Mouse (Mus musculus): ENCODE data around the gene Pi4k2a. TPM values are rescaled to one million over a fixed set of nuclear protein-coding genes. Genes with fewer than 3 reads are reported as not detected.
"Not testable (repeated sequence)": the region's sequence is repeated elsewhere in the genome, so short reads cannot be mapped to it uniquely, and the experiment has no call there.

The Pi4k2a gene
- total RNA-seq, 2 experiments from 2014 or later: 18.4 to 19.0 TPM

DNA sequence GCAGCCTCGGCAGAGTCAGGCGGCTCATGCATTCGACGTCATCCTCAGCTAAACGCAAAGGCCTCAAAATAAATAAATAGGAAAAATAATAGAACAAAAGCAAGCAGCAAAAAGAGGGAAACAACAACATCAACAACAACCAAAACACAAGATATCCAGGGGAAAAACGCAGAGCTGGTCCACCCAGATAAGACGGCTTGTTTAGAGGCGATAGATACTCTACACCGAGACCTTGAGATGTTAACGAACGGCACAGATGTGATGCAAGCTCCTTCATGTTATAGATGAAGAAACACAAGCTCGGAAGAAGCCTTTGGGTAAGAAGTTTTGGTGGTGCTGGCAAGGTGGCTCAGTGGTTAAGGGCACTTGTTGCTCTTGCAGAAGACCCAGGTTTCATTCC, 11.3 kb upstream of the Pi4k2a start:
- DNase-seq (ENCODE audit: low spot score): no peak
- intact Hi-C loops (cut with DNase I): loop anchor here (5.0 kb wide), 1 partner anchor 92 kb away; no protein-coding TSS in a partner anchor

DNA sequence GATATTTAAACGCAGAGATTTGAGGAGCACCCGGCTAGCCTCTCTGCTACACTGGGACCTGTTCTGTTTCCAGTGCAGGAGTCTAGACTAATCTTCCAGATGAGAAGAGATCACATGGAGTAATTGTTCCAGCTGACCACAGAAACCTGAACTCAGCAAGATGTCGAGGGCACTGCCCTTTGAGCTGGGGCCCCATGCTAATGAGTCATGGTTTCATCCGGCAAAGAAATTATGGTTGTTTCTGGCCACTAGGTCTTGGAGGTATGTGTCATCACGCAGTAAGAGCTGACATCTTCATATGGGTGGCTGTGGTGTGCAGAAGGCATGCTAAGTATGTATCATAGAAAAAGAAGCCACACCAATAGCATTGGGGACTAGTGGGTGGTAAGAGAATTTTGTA, 10.3 kb upstream of the Pi4k2a start:
- no peak for DNase-seq (ENCODE audit: low spot score)
- intact Hi-C loops (cut with DNase I): loop anchor here (5.0 kb wide), 1 partner anchor 93 kb away; no protein-coding TSS in a partner anchor

DNA sequence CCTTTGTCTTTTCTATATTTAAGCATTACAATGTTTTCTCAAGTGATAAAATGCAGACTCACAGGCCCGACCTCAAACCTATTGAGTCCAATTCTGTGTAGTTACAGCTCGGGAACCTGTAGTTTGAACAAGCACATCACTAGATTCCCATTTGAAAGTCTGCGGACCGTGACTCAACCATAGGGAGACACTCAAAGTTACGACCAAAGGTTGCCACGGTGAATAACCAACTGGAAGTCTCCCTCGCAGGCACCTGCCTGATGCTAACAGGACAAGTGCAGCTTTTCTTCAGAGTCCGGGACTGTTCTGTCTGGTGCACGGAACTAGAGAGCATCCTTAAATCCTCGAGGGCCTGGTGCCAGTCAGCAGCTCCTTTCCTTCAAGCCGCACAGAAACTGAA, 9.8 kb upstream of the Pi4k2a start:
- DNase-seq (ENCODE audit: low spot score): no peak
- intact Hi-C loops (cut with DNase I): no loop called here

DNA sequence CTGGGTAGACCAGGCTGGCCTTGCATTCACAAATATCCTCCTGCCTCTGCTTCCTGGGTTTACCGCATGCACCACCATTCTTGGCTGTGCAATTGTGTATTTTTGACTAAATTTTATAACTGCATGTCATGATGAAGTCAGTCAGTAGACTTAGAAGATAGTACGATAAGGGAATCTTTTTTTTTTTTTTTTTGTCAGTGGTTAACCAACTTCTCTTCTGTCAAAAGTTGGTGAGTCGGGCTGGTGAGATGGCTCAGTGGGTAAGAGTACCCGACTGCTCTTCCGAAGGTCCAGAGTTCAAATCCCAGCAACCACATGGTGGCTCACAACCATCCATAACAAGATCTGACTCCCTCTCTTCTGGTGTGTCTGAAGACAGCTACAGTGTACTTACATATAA, 8.7 kb upstream of the Pi4k2a start:
- intact Hi-C loops (cut with DNase I); DNase-seq (ENCODE audit: low spot score): not testable (repeated sequence)

DNA sequence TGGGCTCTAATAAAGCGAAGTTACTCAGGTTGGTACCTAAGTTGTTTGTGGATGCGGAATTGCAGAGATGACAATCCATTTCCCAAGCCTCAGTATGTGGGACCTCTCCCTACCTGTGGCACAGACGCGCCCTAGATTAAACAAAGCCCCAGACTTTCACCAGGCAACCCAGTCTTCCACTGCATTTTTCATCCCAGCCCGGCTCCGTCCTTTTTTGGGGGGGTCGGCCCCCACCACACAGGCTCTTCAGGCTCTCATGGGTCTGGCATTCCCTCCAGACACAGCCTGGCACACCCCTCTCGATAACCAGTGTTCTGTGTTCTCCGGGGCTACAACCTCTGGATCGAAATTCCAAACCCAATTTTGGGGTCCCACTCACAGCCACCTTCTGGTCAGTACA, 4.6 kb upstream of the Pi4k2a start:
- DNase-seq (ENCODE audit: low spot score): no peak
- intact Hi-C loops (cut with DNase I): no loop called here

DNA sequence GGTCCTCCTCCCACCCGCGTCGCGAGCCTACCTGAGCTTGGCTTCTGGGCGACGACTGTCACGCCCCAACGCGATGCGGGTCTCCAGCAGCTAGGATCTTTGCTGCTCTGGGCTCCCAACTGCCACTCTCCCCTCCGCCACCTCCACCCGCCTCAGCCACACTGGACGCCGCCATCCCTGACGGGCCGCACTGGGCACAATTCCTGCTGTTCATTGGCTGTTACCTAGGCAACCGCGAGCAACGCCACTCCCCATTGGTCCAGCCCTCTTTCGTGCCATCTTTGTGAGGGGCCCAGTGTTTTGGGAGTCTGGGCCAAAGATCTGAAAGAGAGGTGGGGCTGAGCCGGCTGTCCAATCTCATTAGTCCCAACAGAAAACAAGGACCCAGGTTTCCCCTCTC, 4.1 kb upstream of the Pi4k2a start, which contains the start of gene Morn4:
Gene Morn4 (minus strand): TSS at position 192 of the 400 bp plus-strand sequence.
- intact Hi-C loops (cut with DNase I): no loop called here
- DNase-seq (ENCODE audit: low spot score): peak; percentile 57

DNA sequence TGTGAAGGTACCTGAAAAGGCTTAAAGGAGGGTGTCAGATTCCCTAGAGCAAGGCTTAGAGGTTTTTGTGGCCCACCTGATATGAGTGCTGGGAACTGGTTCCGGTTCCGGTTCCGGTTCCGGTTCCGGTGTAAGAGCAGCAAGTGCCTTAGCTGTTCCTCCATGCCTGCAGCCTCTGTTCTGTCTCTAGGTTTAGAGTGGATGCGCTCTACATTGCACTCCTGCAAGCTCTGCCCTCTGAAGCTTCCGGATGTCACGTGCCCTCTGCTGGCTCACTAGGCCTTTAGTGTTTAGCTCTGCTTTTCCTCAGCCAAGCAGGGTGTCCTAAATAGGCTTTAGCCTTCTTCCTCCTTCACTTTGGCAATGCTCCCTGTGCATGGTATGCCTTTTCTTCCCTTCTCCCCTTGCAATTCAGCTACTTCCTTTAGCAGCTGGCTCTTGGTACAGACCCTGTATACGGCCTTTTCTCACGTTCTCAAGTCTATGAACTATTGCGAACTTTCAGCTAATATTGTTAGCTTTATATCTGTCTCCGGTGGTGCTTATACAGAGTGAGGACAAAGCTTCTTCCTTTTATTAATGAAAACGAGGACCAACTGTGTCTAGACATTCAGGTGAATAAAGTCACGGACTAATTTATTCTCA, 1.0 kb upstream of the Pi4k2a start:
- intact Hi-C loops (cut with DNase I): no loop called here
- DNase-seq (ENCODE audit: low spot score): peak; percentile 33

DNA sequence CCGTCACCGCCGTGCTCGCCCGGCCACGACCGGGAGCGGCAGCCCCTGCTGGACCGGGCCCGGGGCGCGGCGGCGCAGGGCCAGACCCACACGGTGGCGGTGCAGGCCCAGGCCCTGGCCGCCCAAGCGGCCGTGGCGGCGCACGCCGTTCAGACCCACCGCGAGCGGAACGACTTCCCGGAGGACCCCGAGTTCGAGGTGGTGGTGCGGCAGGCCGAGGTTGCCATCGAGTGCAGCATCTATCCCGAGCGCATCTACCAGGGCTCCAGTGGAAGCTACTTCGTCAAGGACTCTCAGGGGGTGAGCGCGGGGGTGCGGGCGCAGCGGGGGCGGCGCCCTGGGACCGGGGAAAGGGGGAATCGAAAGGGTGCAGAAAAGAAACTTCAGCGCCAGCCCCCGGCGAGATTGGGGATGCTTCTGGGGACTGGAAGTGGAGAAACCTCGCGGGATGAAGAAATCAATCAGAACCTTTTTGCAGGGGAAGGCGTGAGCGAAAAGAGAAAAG, 419 bp downstream of the Pi4k2a start:
- DNase-seq (ENCODE audit: low spot score): no peak
- intact Hi-C loops (cut with DNase I): loop anchor here (2.0 kb wide), 1 partner anchor 38 kb away; the partner anchor contains the start of gene Avpi1

DNA sequence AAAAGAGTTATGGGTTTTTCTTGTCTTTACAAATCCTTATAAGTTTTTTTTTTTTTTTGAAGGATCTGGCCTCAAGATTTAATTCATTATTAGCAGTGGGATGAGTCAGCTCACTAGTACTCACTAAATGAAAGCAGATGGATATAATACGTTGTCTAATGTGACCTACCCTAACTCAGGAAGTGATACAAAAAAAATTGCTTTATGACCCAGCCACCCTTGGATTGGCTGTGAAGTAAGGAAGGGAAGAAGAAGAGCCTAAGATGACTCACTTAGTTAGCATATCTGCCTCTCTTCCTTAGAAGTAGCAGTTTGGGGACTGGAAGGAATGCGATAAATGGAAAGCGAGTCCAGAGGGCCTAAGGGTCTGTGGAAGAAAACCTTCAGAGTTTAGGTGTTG, 9.1 kb downstream of the Pi4k2a start:
- no peak for DNase-seq (ENCODE audit: low spot score)
- intact Hi-C loops (cut with DNase I): no loop called here

DNA sequence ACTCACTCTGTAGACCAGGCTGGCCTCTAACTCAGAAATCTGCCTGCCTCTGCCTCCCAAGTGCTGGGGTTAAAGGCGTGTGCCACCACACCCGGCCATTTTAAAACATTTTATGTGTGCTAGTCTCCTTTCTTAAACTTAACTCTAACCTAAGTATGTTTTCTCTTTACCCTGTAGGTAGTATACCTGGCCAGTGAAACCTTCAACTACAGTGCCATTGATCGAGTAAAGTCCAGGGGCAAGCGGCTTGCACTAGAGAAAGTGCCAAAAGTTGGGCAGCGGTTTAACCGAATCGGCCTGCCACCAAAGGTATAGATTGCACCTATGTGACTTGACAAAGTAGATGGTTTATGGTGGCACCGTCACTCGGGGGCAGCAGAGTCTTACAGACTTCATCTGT, 14.4 kb downstream of the Pi4k2a start:
- no peak for DNase-seq (ENCODE audit: low spot score)
- intact Hi-C loops (cut with DNase I): no loop called here

DNA sequence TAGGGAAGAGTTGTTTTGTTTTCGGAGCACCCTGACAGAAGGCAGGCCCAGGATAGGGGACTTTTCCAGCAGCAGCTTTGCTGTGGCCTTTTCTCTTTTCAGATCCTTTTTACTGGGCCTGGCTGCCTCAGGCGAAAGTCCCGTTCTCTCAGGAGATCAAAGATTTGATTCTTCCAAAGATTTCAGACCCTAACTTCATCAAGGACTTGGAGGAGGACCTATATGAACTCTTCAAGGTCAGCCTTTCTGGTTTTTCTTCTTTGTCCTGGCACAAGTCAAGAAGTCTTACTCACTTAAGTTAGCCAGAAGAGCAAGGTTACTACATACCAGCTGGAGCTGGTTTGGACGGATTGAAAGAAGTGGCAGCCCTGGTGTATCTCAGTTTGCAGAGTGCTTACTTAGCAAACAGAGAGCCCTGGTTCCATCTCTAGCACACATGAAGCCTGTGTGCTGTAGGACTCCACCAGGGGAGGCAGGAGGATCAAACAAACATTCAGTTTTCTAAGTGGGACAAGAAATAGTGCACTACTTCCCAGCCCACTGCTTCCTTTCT, 25.6 kb downstream of the Pi4k2a start:
- intact Hi-C loops (cut with DNase I): no loop called here
- DNase-seq (ENCODE audit: low spot score): no peak

DNA sequence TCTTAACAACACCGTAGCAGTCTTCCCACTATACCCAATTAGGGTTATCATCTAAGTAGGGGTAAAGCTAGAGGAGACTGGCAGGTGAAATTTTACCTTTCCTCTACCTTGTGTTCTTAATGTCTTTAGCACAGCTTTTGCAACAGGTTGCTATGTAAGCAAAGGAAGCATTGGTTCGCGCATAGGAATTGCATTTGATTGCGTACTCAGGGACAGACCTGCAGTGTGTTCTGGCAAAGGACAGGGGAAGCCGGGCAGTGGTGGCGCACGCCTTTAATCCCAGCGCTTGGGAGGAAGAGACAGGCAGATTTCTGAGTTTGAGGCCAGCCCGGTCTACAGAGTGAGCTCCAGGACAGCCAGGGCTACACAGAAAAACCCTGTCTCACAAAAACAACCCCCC, 27.9 kb downstream of the Pi4k2a start:
- DNase-seq (ENCODE audit: low spot score): no peak
- intact Hi-C loops (cut with DNase I): no loop called here

DNA sequence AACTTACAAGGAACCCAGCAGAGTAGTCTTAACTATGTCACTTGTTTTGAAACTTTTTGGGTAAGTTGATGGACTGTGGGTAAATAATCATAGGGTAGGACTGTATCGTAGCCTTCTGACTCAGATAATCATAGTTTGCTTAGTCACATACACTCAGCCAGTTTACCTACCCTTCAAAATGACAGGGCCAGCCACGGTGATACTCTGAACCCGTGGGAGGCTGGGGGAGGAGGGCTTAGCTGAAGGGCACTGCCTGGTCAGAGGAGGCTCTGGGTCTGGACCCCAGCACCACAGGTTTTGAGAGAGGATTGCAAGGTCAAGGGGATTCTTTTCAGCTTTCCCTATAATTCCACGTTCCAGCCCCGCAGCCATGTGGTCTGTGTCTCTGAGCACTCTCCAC, 28.3 kb downstream of the Pi4k2a start:
- DNase-seq (ENCODE audit: low spot score): no peak
- intact Hi-C loops (cut with DNase I): no loop called here

DNA sequence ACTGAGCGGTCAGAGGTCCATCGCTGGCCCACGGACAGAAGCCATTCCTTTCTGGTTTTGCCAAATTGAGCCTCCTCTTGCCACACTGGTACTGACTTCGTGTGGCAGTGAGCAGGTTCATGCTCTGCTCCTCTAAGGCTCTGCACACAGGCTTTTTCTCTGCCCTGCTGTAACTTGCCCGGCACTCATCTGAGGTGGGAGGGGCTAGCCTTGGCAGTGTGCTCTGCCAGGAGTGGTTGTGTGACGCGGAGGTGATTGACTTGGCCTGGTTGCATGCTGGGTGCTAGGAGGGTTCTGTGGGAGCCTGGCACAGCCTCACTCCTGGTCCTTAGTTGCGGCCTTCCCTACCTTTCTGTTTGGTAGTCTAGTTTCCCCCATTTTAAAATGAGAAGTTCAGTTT, 30.2 kb downstream of the Pi4k2a start:
- intact Hi-C loops (cut with DNase I): no loop called here

DNA sequence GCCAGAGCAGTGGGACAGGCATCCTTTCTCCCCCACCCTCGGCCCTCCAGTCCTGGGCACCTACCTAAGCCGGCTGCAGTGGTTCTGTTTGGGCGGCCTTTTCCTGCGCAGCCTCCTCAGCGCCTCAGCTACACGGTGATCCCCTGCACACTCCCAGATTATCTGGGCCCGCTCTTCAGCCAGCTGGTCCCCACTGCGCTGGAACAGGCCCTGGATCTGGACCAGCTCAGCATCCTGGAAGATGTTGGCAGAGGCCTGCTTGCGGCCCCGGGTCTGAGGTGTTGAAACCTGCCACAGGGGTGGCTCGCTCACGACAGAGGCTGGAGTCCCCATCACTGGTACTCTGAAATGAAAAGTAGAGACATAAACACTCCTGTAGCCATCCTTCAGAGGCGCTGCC, 34.4 kb downstream of the Pi4k2a start:
- DNase-seq (ENCODE audit: low spot score): no peak

More for the DNA sequence above, 30.2 kb downstream of the Pi4k2a start:
- DNase-seq (ENCODE audit: low spot score): no peak

DNA sequence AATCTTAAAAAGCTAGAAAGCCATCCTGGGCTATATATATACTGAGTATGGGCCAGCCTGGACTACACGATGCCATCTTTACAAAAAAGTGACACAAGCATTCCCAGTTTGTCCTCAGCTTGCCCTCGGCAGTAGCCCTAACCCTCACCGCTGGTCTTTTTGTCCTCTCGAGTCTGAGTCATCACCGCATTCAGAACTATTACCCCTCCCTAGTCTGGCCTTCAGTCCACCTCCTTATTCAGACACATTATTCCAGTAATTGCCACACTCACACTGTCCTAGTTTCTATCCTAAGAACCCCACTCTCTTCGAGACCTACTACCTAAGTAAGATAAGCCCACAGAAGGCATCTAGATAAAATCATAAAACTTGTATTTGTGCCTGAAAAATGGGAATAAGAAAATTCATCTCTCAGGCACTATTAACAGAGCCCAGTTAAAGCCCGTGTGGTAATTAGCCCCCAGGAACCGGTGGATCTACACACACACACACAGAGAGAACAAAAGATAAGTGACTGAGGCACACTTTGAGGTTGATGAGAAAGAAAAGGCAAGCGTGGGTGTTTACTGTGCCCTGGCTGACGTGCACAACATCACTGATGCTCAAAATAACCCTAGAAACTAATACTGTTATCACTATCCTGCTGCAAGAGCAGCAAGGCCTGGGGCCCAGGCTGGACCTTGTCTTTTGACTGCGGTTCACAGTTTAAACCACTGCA, 35.4 kb downstream of the Pi4k2a start:
- DNase-seq (ENCODE audit: low spot score): no peak
- intact Hi-C loops (cut with DNase I): no loop called here

More for the DNA sequence above, 34.4 kb downstream of the Pi4k2a start:
- intact Hi-C loops (cut with DNase I): no loop called here

DNA sequence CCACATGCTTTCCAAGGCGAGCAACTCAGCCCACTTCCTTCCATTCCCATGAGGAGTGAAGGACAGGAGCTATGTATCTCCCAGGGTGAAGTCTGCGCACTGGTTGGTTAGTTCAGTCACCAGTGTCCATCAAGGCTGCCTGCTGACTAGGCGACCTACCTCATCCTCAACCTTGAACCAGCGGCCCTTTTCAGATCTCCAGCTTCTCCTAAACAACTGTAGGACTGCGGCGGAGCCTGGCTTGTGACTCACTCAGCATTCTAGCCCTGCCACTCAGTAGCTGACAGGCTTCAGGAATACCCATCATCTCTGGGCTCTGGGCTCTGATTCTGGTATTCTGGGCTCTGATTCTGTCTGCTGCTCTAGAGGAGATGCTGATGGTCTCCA, 35.9 kb downstream of the Pi4k2a start:
- no peak for DNase-seq (ENCODE audit: low spot score)
- intact Hi-C loops (cut with DNase I): no loop called here

DNA sequence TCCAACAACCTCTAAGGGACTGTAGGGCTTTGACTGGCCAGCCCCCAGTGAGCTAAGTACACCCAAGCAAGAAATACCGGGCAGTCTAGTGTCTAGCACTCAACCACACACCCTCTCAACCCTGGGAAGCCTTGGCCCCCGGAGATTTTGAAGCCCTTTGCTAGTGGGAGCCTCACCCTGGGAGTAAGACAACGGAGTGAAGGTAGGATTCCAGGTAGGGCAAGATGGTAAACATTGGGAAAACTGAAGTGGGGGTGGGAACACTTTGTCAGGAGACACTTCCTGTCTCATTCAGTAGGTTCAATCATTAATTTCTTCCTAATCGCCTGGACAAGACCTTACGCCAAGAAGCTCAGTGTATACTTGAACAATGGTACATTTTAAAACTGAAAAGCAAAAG, 36.8 kb downstream of the Pi4k2a start:
- intact Hi-C loops (cut with DNase I): no loop called here
- no peak for DNase-seq (ENCODE audit: low spot score)

DNA sequence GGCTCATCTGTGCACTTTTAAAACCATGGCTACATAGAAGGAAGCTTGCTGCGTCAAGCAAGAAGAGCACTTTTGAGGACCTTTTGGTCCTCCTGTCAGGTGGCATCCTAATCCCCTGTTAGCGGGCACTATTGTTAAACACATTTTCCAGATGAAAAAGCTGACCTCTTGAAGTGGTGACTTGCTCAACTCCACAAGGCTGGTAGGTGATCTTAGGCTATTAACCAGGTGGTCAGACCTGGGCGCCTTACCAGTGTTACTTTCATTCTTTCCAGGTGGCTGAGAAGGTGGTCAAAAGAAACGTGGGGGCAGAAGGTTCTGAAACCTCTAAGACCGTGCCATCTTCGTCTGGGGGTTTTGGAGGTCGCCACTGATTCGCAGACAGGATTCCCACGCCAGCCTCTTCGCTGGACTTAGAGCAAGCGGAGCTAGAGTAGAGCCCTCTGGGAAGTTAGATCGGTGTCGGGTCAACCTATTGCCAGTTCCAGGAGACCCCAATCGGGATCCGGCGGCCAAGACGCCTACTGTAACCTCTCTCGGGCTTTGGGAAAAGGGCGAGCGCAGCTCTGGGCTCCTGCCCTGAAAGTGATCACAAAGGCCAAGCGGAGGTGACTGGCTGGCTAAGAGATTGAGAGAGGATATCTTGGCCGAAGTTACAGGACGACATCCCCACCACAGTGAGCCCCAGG, 37.9 kb downstream of the Pi4k2a start:
- intact Hi-C loops (cut with DNase I): loop anchor here (2.0 kb wide), 1 partner anchor 37 kb away; the partner anchor contains the start of gene Pi4k2a
- no peak for DNase-seq (ENCODE audit: low spot score)

DNA sequence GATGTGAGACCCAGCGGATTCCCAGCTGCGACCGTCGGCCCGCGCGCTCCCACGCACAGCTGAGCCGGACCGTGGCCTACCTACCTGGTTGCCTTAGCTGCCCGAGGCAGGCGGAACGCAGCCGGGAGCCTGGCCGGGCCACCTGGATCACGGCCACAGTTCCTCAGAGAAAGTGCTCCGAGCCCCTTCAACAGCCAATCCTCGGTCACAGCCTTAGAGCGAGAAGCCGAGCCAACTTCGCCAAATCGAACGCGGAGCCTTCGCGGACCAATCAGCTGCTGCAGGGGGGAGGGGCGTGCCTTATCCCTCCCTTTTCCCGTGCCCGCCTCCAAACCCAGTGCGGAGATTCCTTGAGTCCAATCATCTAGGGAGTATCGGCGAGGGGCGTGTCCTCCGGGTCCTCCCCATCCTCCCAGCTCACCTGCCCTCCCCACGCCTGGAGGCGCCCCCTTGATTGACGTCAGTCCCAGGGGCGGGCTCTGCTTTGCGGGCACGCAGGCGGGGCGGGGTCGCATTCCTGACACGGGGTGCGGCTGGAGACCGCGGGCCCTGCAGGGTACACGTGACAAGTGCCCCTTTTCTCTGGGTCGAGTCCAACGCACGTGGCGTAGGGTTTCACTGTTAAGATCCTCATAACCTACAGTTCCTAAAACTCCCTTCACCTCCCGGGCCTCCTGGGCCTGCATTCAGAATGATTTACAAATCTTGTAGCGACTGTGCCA, 38.7 kb downstream of the Pi4k2a start, which contains the start of gene Avpi1:
Gene Avpi1 (minus strand): TSS at position 273 of the 722 bp plus-strand sequence.
- DNase-seq (ENCODE audit: low spot score): peak; percentile 99
- intact Hi-C loops (cut with DNase I): loop anchor here (2.0 kb wide), 1 partner anchor 38 kb away; the partner anchor contains the start of gene Pi4k2a
